Mouse (Mus musculus) limb, embryonic 13.5 days (tissue): Measurements from ENCODE around the gene Gas6. TPM values are rescaled to one million over a fixed set of nuclear protein-coding genes. Genes with fewer than 3 reads are reported as not detected.

Experiments used
- ATAC-seq: fragments of 200-750 bp; cut with Nextera tagmentation; 2 replicates; pipeline ENCODE4 v1.8.0; 2017; ENCODE audit warnings: low read depth, moderate number of reproducible peaks, moderate TSS enrichment; ENCODE audit not compliant: low FRiP score
- H3K27ac ChIP-seq: fragments of 300-500 bp; sonication (generic); 2 replicates; pipeline ENCODE4 v1.5.1; 2015; ENCODE audit warnings: inconsistent platforms, mild to moderate bottlenecking, moderate library complexity
- H3K27me3 ChIP-seq: fragments of 300-500 bp; sonication (generic); 2 replicates; pipeline ENCODE4 v1.6.1; 2015; ENCODE audit warnings: mild to moderate bottlenecking, inconsistent platforms
- H3K36me3 ChIP-seq: fragments of 300-500 bp; sonication (generic); 2 replicates; pipeline ENCODE4 v1.6.1; 2015; ENCODE audit warnings: inconsistent platforms, mild to moderate bottlenecking, moderate library complexity
- H3K4me1 ChIP-seq: fragments of 300-500 bp; sonication (generic); 2 replicates; pipeline ENCODE4 v1.6.1; 2015; ENCODE audit warnings: inconsistent platforms
- H3K4me2 ChIP-seq: fragments of 300-500 bp; sonication (generic); replicated peaks from 2 replicates; pipeline ENCODE4 v1.6.1; 2015; ENCODE audit warnings: inconsistent platforms, mild to moderate bottlenecking, moderate library complexity
- H3K4me3 ChIP-seq: fragments of 300-500 bp; sonication (generic); 2 replicates; pipeline ENCODE4 v1.5.1; 2015; ENCODE audit warnings: moderate library complexity, mild to moderate bottlenecking, inconsistent platforms
- H3K9ac ChIP-seq: fragments of 300-500 bp; sonication (generic); 2 replicates; pipeline ENCODE4 v1.6.1; 2015; ENCODE audit warnings: mild to moderate bottlenecking, inconsistent platforms
- H3K9me3 ChIP-seq: fragments of 300-500 bp; sonication (generic); 2 replicates; pipeline ENCODE4 v1.6.1; 2016; ENCODE audit warnings: inconsistent platforms
- WGBS: fragments of 180-500 bp; shearing (Covaris S2); methylation state at CpG from one replicate; pipeline ENCODE4 v1.1.7; 2015; 5-methylcytosine and 5-hydroxymethylcytosine counted together
- polyA plus RNA-seq: library from polyadenylated mRNA; unstranded; fragments of >200 nt; fragmentation: Nextera tagmentation; extraction: Ambion mirVana; gene quantifications from 2 replicates; pipeline ENCODE4 v1.2.1, GENCODE M21; 2015

Gene Gas6
- polyA plus RNA-seq, 1 experiment from 2014 or later = 19.9 TPM

GRCm38 (mm10) chr8:13420970-13421369, 73.3 kb downstream of the Gas6 start:
- no peak for ATAC-seq
- H3K4me3 ChIP-seq = no peak overlapping the region
- H3K9ac ChIP-seq = no peak overlapping the region
- H3K27ac ChIP-seq = no peak overlapping the region
- H3K27me3 ChIP-seq = no peaks in the 10 kb centered on the region
- H3K36me3 ChIP-seq = no peaks in the 10 kb centered on the region
- H3K4me1 ChIP-seq = no peaks in the 10 kb centered on the region
- 93% methylated on average over 6 of the region's 6 CpGs for WGBS
- 0 out of 2 replicates have a peak, but pooled peaks cover 4% of the 10 kb centered on the region for H3K9me3 ChIP-seq
- H3K4me2 ChIP-seq = no peak overlapping the region

DNA sequence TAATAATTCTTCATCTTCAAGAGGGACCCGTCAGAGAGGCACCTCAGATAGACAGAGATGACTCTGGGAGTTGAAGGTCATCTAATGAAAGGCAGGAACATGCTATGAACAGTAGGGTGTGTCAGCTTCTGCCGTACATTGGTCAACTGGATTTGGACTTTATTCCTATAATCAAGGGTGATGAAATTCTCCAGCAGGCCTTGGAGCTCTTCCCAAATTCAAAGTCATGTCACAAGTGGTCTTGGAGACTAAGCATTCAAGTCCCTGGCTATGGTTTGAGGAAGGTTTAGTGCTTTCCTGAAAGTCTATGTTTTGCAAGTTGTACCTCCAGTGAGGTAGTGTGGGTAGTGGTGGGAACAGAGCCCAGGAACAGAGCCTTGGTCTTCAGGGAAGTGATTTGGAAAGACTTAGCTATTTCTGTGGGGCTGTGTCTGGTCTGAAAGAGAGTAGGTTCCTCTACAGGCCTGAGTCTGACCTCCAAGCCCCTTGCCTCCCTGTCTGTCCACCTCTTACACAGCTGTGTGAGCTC, 75.1 kb downstream of the Gas6 start:
- no peaks in the 10 kb centered on the region for H3K27me3 ChIP-seq
- 0 out of 2 replicates have a peak, but pooled peaks cover 4% of the 10 kb centered on the region for H3K9me3 ChIP-seq
- H3K36me3 ChIP-seq = no peaks in the 10 kb centered on the region
- no peak overlapping the region for H3K9ac ChIP-seq
- WGBS = 65% methylated on average over 2 of the region's 2 CpGs
- H3K4me3 ChIP-seq = no peak overlapping the region
- no peaks in the 10 kb centered on the region for H3K4me1 ChIP-seq
- ATAC-seq = no peak
- H3K27ac ChIP-seq = no peak overlapping the region
- no peak overlapping the region for H3K4me2 ChIP-seq

- Histone ChIP-seq H3K36me3 (no peaks in the 10 kb centered on the region), H3K4me3 (no peak overlapping the region), H3K4me1 (no peaks in the 10 kb centered on the region), H3K4me2 (no peak overlapping the region), H3K9me3 (no peaks in the 10 kb centered on the region), H3K27me3 (0 out of 2 replicates have a peak, but pooled peaks cover 6% of the 10 kb centered on the region), H3K27ac (no peak overlapping the region), H3K9ac (no peak overlapping the region)
- ATAC-seq = no peak
- WGBS = 76% methylated on average over 10 of the region's 10 CpGs
Measured at GRCm38 (mm10) chr8:13415879-13416278, 78.4 kb downstream of the Gas6 start.

Other genes starting within 250 kb of the Gas6 start
- 1.0 and 1.4 TPM in 2 replicates for gene Adprhl1, start 240.3 kb downstream of the Gas6 start, polyA plus RNA-seq
- 29.7 and 31.5 TPM in 2 replicates for gene Dcun1d2, start 206.4 kb downstream of the Gas6 start, polyA plus RNA-seq
- 49.3 and 58.4 TPM in 2 replicates for gene Tmco3, start 206.3 kb downstream of the Gas6 start, polyA plus RNA-seq
- 157 and 161 TPM in 2 replicates for gene Tfdp1, start 155.7 kb downstream of the Gas6 start, polyA plus RNA-seq
- gene Atp4b, start 97.7 kb downstream of the Gas6 start, polyA plus RNA-seq = not detected in 2 replicates
- 0.01 TPM in 1 of 2 replicates, not detected in the other for gene Grk1, start 89.4 kb downstream of the Gas6 start, polyA plus RNA-seq
- gene Tmem255b, start 59.3 kb downstream of the Gas6 start, polyA plus RNA-seq = 0.28 and 0.29 TPM in 2 replicates
- gene 1700029H14Rik, start 68.0 kb upstream of the Gas6 start, polyA plus RNA-seq = not detected in 2 replicates
- gene Rasa3, start 183.1 kb upstream of the Gas6 start, polyA plus RNA-seq = 20.5 and 25.3 TPM in 2 replicates
- not detected in 2 replicates for gene Cfap97d2, start 211.4 kb upstream of the Gas6 start, polyA plus RNA-seq